Mouse (Mus musculus) liver, adult 2 months (tissue): ENCODE data around the gene Usp40.

Experiments used
- CTCF ChIP-seq: fragments of 200-500 bp; IDR thresholded peaks from 2 replicates; pipeline ENCODE4 v1.5.1; 2011; ENCODE audit warnings: low read depth, low read length, control low read depth
- POLR2A ChIP-seq: fragments of 200-500 bp; IDR thresholded peaks from 2 replicates; pipeline ENCODE4 v1.6.1; 2011; ENCODE audit warnings: low read length, control low read depth; ENCODE audit not compliant: insufficient read depth; ENCODE audit errors: extremely low read depth

- TF ChIP-seq CTCF (no peak), POLR2A (no peak)
These were observed 47.6 kb downstream of the Usp40 start for GRCm38 (mm10) chr1:87960752-87961151.
